Mouse (Mus musculus) CH12.LX (cell line): ENCODE measurements around the gene Aspscr1. TPM values are rescaled to one million over a fixed set of nuclear protein-coding genes. Genes with fewer than 3 reads are reported as not detected.

Experiments used
- DNase-seq: peaks from one replicate; pipeline ENCODE4 v3.0.0-alpha.2; 2013; ENCODE audit errors: extremely low read depth
- H3K27ac ChIP-seq: 2 replicates; pipeline ENCODE4 v1.5.1; 2012; ENCODE audit warnings: low read depth, mild to moderate bottlenecking, control low read depth, moderate library complexity; ENCODE audit not compliant: insufficient read depth
- H3K27me3 ChIP-seq: replicated peaks from 2 replicates; pipeline ENCODE3; 2012; ENCODE audit warnings: inconsistent platforms
- H3K36me3 ChIP-seq, 2 experiments: replicated peaks in 1 of 2; 2 replicates each; pipeline versions ENCODE3 to v1.6.1; 2012; ENCODE audit warnings: inconsistent platforms in 1 of 2, low read length in 1 of 2, mild to moderate bottlenecking in 1 of 2, mixed read lengths in 1 of 2, moderate library complexity in 1 of 2; ENCODE audit not compliant: control insufficient read depth in 1 of 2, insufficient read depth in 1 of 2
- H3K4me1 ChIP-seq, 2 experiments: 2 replicates each; pipeline ENCODE4 v1.6.1; 2012; ENCODE audit warnings: inconsistent platforms in 1 of 2, moderate library complexity in 1 of 2; ENCODE audit not compliant: insufficient read depth in 2 of 2, control insufficient read depth in 1 of 2
- H3K4me2 ChIP-seq: 2 replicates; pipeline ENCODE4 v1.6.1; 2012; ENCODE audit warnings: low read depth, mild to moderate bottlenecking, control low read depth; ENCODE audit not compliant: poor library complexity, insufficient read depth, severe bottlenecking
- H3K4me3 ChIP-seq, 3 experiments: fragments of 150-350 bp in 1 of 3; sonication (generic) in 1 of 3; replicated peaks in 1 of 3; 2 replicates each; pipeline versions ENCODE3 to v1.5.1; 2011 to 2012; ENCODE audit warnings: low read depth in 2 of 3, low read length in 2 of 3, mild to moderate bottlenecking in 2 of 3, moderate library complexity in 2 of 3, control low read depth in 1 of 3, improper control_type of control experiment in 1 of 3, inconsistent platforms in 1 of 3, mixed read lengths in 1 of 3; ENCODE audit not compliant: poor library complexity in 1 of 3
- H3K79me2 ChIP-seq: replicated peaks from 2 replicates; pipeline ENCODE4 v1.6.1; 2012; ENCODE audit warnings: mild to moderate bottlenecking, moderate library complexity; ENCODE audit not compliant: control insufficient read depth, poor library complexity, insufficient read depth, severe bottlenecking; ENCODE audit errors: extremely low read depth
- H3K9ac ChIP-seq: 2 replicates; pipeline ENCODE4 v1.6.1; 2012; ENCODE audit warnings: low read depth, mild to moderate bottlenecking, control low read depth, moderate library complexity; ENCODE audit not compliant: insufficient read depth
- H3K9me3 ChIP-seq: replicated peaks from 2 replicates; pipeline ENCODE3; 2012; ENCODE audit warnings: low read length, inconsistent platforms, mixed read lengths
- CTCF ChIP-seq, 2 experiments: IDR thresholded peaks in 1 of 2; conservative IDR thresholded peaks in 1 of 2; 2 replicates each; pipeline ENCODE4 v1.5.1; 2011 to 2012; ENCODE audit warnings: low read depth in 2 of 2, low read length in 2 of 2, improper control_type of control experiment in 1 of 2, inconsistent platforms in 1 of 2, mild to moderate bottlenecking in 1 of 2, moderate library complexity in 1 of 2
- JUN ChIP-seq: IDR thresholded peaks from 2 replicates; pipeline ENCODE4 v1.6.1; 2011; ENCODE audit warnings: low read depth, mild to moderate bottlenecking, low read length, improper control_type of control experiment, moderate library complexity; ENCODE audit not compliant: insufficient read depth
- JUND ChIP-seq: conservative IDR thresholded peaks from 2 replicates; pipeline ENCODE4 v1.6.1; 2011; ENCODE audit warnings: low read depth, low read length, improper control_type of control experiment
- MAFK ChIP-seq: IDR thresholded peaks from 2 replicates; pipeline ENCODE4 v1.6.1; 2011; ENCODE audit warnings: low read length, improper control_type of control experiment; ENCODE audit not compliant: insufficient replicate concordance
- MAX ChIP-seq: IDR thresholded peaks from 2 replicates; pipeline ENCODE4 v1.6.1; 2011; ENCODE audit warnings: low read length, improper control_type of control experiment
- MAZ ChIP-seq: IDR thresholded peaks from 2 replicates; pipeline ENCODE4 v1.6.1; 2012; ENCODE audit warnings: low read depth, mild to moderate bottlenecking, inconsistent platforms, low read length, improper control_type of control experiment, moderate library complexity
- MEF2A ChIP-seq: IDR thresholded peaks from 2 replicates; pipeline ENCODE4 v1.6.1; 2014; ENCODE audit warnings: low read depth, mild to moderate bottlenecking, inconsistent platforms, low read length, improper control_type of control experiment, borderline replicate concordance
- MXI1 ChIP-seq: IDR thresholded peaks from 2 replicates; pipeline ENCODE4 v1.6.1; 2011; ENCODE audit warnings: mild to moderate bottlenecking, low read depth, low read length, improper control_type of control experiment
- NRF1 ChIP-seq: IDR thresholded peaks from 2 replicates; pipeline ENCODE4 v1.6.1; 2014; ENCODE audit warnings: low read depth, mild to moderate bottlenecking, inconsistent platforms, low read length, improper control_type of control experiment, moderate library complexity
- POLR2A ChIP-seq: IDR thresholded peaks from 2 replicates; pipeline ENCODE4 v1.6.1; 2011; ENCODE audit warnings: low read depth, mild to moderate bottlenecking, improper control_type of control experiment, low read length
- RAD21 ChIP-seq: IDR thresholded peaks from 2 replicates; pipeline ENCODE4 v1.6.1; 2011; ENCODE audit warnings: low read depth, mild to moderate bottlenecking, low read length, improper control_type of control experiment, moderate library complexity
- SMC3 ChIP-seq: IDR thresholded peaks from 2 replicates; pipeline ENCODE4 v1.6.1; 2011; ENCODE audit warnings: low read depth, low read length, improper control_type of control experiment
- USF2 ChIP-seq: conservative IDR thresholded peaks from 2 replicates; pipeline ENCODE4 v1.6.1; 2011; ENCODE audit warnings: low read depth, low read length, improper control_type of control experiment
- ZMIZ1 ChIP-seq: IDR thresholded peaks from 2 replicates; pipeline ENCODE4 v1.6.1; 2012; ENCODE audit warnings: low read depth, mild to moderate bottlenecking, inconsistent platforms, low read length, improper control_type of control experiment
- ZNF384 ChIP-seq: IDR thresholded peaks from 2 replicates; pipeline ENCODE4 v1.6.1; 2012; ENCODE audit warnings: low read depth, low read length, improper control_type of control experiment, inconsistent platforms
- dilution Hi-C: fragments of 300-500 bp; cut with MboI; formaldehyde crosslinking; loops from 2 replicates; pipeline ENCODE4 v1.14.3; 2020; ENCODE audit warnings: low sequenced_read_pairs; ENCODE audit not compliant: extremely low pct_unique_long_range_greater_than_20kb, extremely low pct_ligation_motif_present
- in situ Hi-C: fragments of 300-500 bp; cut with MboI; formaldehyde crosslinking; loops from 3 replicates; pipeline ENCODE4 v1.14.3; 2019; ENCODE audit warnings: low sequenced_read_pairs, low pct_ligation_motif_present, low pct_unique_long_range_greater_than_20kb, mixed read lengths
- polyA plus RNA-seq: library from polyadenylated mRNA; unstranded; fragments of >175 nt; gene quantifications from 2 replicates; pipeline ENCODE4 v1.2.1, GENCODE M21; 2012; ENCODE audit warnings: low read depth; ENCODE audit not compliant: insufficient read length
- total RNA-seq, 2 experiments: library from RNA; depleted of rRNA; stranded (reverse); fragments of 300-350 nt in 1 of 2; fragments of >200 nt in 1 of 2; gene quantifications; 2 replicates each; pipeline ENCODE4 v1.2.3; 2012 to 2014

Aspscr1 gene
- total and polyA plus RNA-seq, 3 experiments, result 27.3 to 69.9 (median 34.1) TPM

DNA sequence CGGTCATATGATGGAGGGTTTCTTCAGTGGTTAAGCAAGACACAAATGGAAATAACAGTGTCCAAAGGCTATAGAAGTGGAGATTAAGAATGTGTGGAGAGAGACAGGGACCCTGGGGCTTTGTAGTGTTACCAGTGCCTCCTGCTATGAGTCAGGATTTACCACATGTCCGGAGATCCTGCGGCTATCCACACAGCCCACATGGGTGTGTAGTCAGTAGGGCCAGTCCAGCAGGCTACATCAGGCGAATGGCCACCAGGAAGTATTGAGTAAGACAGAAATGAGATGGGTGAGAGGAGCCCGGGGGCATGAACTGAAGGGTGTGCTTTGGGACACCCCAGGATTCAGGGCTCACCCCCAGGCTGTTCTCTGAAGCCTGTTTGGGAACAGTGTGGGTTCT lies 9.9 kb downstream of the Aspscr1 start:
- no peak for DNase-seq
- in situ Hi-C loops, result loop anchor here (10.0 kb wide), 1 partner anchor 58 kb away; the partner anchor contains the start of gene Sirt7
- H3K9ac ChIP-seq, result no peak overlapping the region
- no peak overlapping the region for H3K4me3 ChIP-seq
- no peaks in the 10 kb centered on the region for H3K9me3 ChIP-seq
- no peak for TF ChIP-seq MEF2A
- TF ChIP-seq MAFK, result no peak
- no peak for TF ChIP-seq MAX
- no peak for TF ChIP-seq POLR2A
- TF ChIP-seq MAZ, result no peak
- H3K36me3 ChIP-seq, result peaks cover 52 to 93% of the 10 kb centered on the region in 2 experiments
- no peaks in the 10 kb centered on the region for H3K79me2 ChIP-seq
- H3K4me2 ChIP-seq, result no peak overlapping the region
- dilution Hi-C loops, result no loop called here
- H3K27ac ChIP-seq, result no peak overlapping the region
- no peaks in the 10 kb centered on the region for H3K4me1 ChIP-seq
- no peaks in the 10 kb centered on the region for H3K27me3 ChIP-seq

DNA sequence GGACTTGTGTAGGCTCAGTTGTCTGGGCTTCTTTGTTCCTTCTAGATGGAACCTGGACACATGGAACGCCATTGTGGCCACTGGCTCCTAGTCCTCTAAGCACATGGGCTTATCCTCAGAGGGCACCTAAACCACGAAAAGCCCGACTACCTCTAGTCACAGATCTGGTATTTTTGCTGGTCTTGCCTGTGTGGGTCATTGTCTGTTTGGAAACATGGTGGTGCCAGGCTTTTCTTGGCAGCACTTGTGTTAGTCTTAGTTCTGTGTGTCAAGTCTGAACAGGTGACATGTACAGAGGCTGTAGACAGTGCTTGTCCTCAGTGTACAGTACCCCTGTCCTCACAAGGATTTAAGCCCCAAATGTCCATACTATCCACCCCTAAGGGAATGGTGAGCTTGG lies 10.8 kb downstream of the Aspscr1 start:
- Histone ChIP-seq H3K27ac (no peak overlapping the region), H3K79me2 (no peaks in the 10 kb centered on the region), H3K4me1 (no peaks in the 10 kb centered on the region), H3K4me2 (no peak overlapping the region), H3K36me3 (peaks cover 49 to 92% of the 10 kb centered on the region in 2 experiments), H3K9me3 (no peaks in the 10 kb centered on the region), H3K9ac (no peak overlapping the region), H3K27me3 (no peaks in the 10 kb centered on the region), H3K4me3 (no peak overlapping the region)
- TF ChIP-seq ZNF384 (no peak), RAD21 (no peak), NRF1 (no peak), JUN (no peak), MAZ (no peak), SMC3 (no peak), USF2 (no peak), JUND (no peak), ZMIZ1 (no peak)
- no peak for DNase-seq
- in situ Hi-C loops, result loop anchor here (10.0 kb wide), 1 partner anchor 59 kb away; the partner anchor contains the start of gene Sirt7
- dilution Hi-C loops, result no loop called here

GRCm38 (mm10) chr11:120684086-120684485 lies 11.3 kb downstream of the Aspscr1 start:
- no peak overlapping the region for H3K9ac ChIP-seq
- DNase-seq, result no peak
- no peaks in the 10 kb centered on the region for H3K4me1 ChIP-seq
- no peak overlapping the region for H3K4me2 ChIP-seq
- in situ Hi-C loops (loop anchor here (10.0 kb wide), 1 partner anchor 59 kb away; the partner anchor contains the start of gene Sirt7), dilution Hi-C loops (no loop called here)
- TF ChIP-seq CTCF (conservative IDR thresholded peaks at IDR 0.05 in 1 of 2, IDR thresholded peaks at IDR 0.05 in 1 of 2; ENCODE audit: low read depth in 2 of 2, low read length in 2 of 2) (0 out of 4 replicates have a peak, but pooled peaks of 1 of the 2 experiments have one; percentile 7), MXI1 (no peak)
- H3K36me3 ChIP-seq, result peaks cover 49 to 93% of the 10 kb centered on the region in 2 experiments
- no peaks in the 10 kb centered on the region for H3K9me3 ChIP-seq
- no peaks in the 10 kb centered on the region for H3K27me3 ChIP-seq
- no peaks in the 10 kb centered on the region for H3K79me2 ChIP-seq
- no peak overlapping the region for H3K27ac ChIP-seq
- H3K4me3 ChIP-seq, result no peak overlapping the region
